Mouse (Mus musculus): ENCODE data around the gene Tpm4.

- TF ChIP-seq CTCF (IDR thresholded peaks at IDR 0.05; ENCODE audit: low read depth) (no peak), EP300 (IDR thresholded peaks at IDR 0.05; ENCODE audit: low read depth) (no peak)
Observed at GRCm38 (mm10) chr8:72158096-72158495, 23.3 kb downstream of the Tpm4 start.

Measured in liver, postnatal 0 days (tissue).